In the genomic region with DNA sequence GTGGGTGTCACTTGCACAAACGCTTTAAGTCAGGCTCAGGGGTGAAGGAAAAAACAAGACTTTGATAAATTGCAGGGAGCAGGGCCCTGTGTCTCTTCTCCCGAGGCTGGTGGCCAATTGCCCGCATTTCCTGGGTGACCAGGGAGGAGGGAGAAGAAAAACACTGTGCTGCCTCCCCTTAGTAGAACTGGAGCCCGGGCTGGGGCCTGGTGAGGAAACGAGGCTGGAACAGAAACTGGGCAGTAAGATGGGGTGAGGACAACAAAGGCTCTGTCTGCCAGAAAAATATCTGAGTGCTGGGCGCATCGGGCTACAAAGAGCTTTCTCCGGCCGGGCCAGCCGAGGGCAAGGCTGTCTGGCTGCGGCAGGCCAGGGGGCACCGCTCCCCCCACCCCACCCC, we compare ENCODE assay signal across 8 mouse cellular contexts. TPM values are rescaled to one million over a fixed set of nuclear protein-coding genes. Genes with fewer than 3 reads are reported as not detected.
A peak's percentile ranks its signal among the peaks of the same experiment; 100 is the strongest.
DNase-seq lines count a peak whose midpoint lies in the region; ATAC-seq lines count a peak whose summit lies in the region.

No protein-coding gene starts in this region.

- H3K36me3 ChIP-seq in forebrain, embryonic 11.5 days (ENCODE audit: control insufficient read depth, insufficient read depth, low read length) = no peaks in the 10 kb centered on the region
- no peaks in the 10 kb centered on the region for H3K36me3 ChIP-seq in hindbrain, embryonic 10.5 days
- no peaks in the 10 kb centered on the region for H3K36me3 ChIP-seq in liver, embryonic 16.5 days (ENCODE audit: control insufficient read depth, insufficient read depth)
- H3K36me3 ChIP-seq in neural tube, embryonic 13.5 days = no peaks in the 10 kb centered on the region

- H3K4me3 ChIP-seq in forebrain, embryonic 11.5 days (ENCODE audit: low read depth, low read length) = peak overlapping the region; percentile 28
- peak overlapping the region; percentile 55 for H3K4me3 ChIP-seq in hindbrain, embryonic 10.5 days
- peak overlapping the region; percentile 71 for H3K4me3 ChIP-seq in liver, embryonic 16.5 days (ENCODE audit: low read depth, low read length)
- H3K4me3 ChIP-seq in neural tube, embryonic 13.5 days = peak overlapping the region; percentile 46

- peak overlapping the region; percentile 62 for H3K4me2 ChIP-seq in forebrain, embryonic 11.5 days (ENCODE audit: low read depth, low read length, severe bottlenecking)
- peak overlapping the region; percentile 79 for H3K4me2 ChIP-seq in liver, embryonic 16.5 days (ENCODE audit: low read depth, low read length)
- peak overlapping the region; percentile 70 for H3K4me2 ChIP-seq in neural tube, embryonic 13.5 days

- peaks cover 25% of the 10 kb centered on the region for H3K4me1 ChIP-seq in forebrain, embryonic 11.5 days (replicated peaks; ENCODE audit: control insufficient read depth, insufficient read depth, low read length)
- H3K4me1 ChIP-seq in hindbrain, embryonic 10.5 days (replicated peaks) = peaks cover 66% of the 10 kb centered on the region
- peaks cover 41% of the 10 kb centered on the region for H3K4me1 ChIP-seq in liver, embryonic 16.5 days (ENCODE audit: control insufficient read depth, low read depth, low read length)
- peaks cover 61% of the 10 kb centered on the region for H3K4me1 ChIP-seq in neural tube, embryonic 13.5 days (replicated peaks)

- peak overlapping the region; percentile 100 for H3K27ac ChIP-seq in forebrain, embryonic 11.5 days (ENCODE audit: low read depth, low read length)
- peak overlapping the region; percentile 100 for H3K27ac ChIP-seq in hindbrain, embryonic 10.5 days
- peak overlapping the region; percentile 91 for H3K27ac ChIP-seq in liver, embryonic 16.5 days (ENCODE audit: low read length)
- peak overlapping the region; percentile 98 for H3K27ac ChIP-seq in neural tube, embryonic 13.5 days (replicated peaks)

- ATAC-seq in forebrain, embryonic 11.5 days (replicated peaks; ENCODE audit: low FRiP score) = peak; percentile 68
- ATAC-seq in liver, embryonic 16.5 days (ENCODE audit: low read depth) = peak; percentile 41
- ATAC-seq in neural tube, embryonic 13.5 days (ENCODE audit: low read depth) = peak; percentile 71

- DNase-seq in left cerebral cortex, adult 18-20 months (ENCODE audit: low spot score in 2 of 2) = peak; percentile 50 to 68
- no peak for DNase-seq in left cerebral cortex, postnatal 36 days (ENCODE audit: low spot score in 2 of 2)
- peak; percentile 8 for DNase-seq in T-cell, adult 2 months (ENCODE audit: low spot score)
- no peak for DNase-seq in forebrain, embryonic 11.5 days (ENCODE audit: low spot score)
- no peak for DNase-seq in hindbrain, embryonic 10.5 days (ENCODE audit: low spot score)
- no peak for DNase-seq in natural killer cell, adult 2 months (ENCODE audit: low spot score in 2 of 2)

- H3K9me3 ChIP-seq in forebrain, embryonic 11.5 days (ENCODE audit: control insufficient read depth, low read length) = no peaks in the 10 kb centered on the region
- no peaks in the 10 kb centered on the region for H3K9me3 ChIP-seq in hindbrain, embryonic 10.5 days
- no peaks in the 10 kb centered on the region for H3K9me3 ChIP-seq in liver, embryonic 16.5 days (replicated peaks; ENCODE audit: control insufficient read depth, low read length)
- no peaks in the 10 kb centered on the region for H3K9me3 ChIP-seq in neural tube, embryonic 13.5 days

- no peaks in the 10 kb centered on the region for H3K27me3 ChIP-seq in forebrain, embryonic 11.5 days (ENCODE audit: control insufficient read depth, insufficient read depth, low read length)
- peaks cover 4% of the 10 kb centered on the region; the same call in 1 of the 2 replicates for H3K27me3 ChIP-seq in hindbrain, embryonic 10.5 days (ENCODE audit: insufficient read depth, poor library complexity, severe bottlenecking)
- no peaks in the 10 kb centered on the region for H3K27me3 ChIP-seq in liver, embryonic 16.5 days (ENCODE audit: control insufficient read depth, insufficient read depth, low read depth, low read length)
- H3K27me3 ChIP-seq in neural tube, embryonic 13.5 days = no peaks in the 10 kb centered on the region

- H3K9ac ChIP-seq in forebrain, embryonic 11.5 days (ENCODE audit: low read length) = peak overlapping the region; percentile 76
- peak overlapping the region; percentile 71 for H3K9ac ChIP-seq in liver, embryonic 16.5 days (ENCODE audit: low read depth, low read length)
- H3K9ac ChIP-seq in neural tube, embryonic 13.5 days = peak overlapping the region; percentile 80

- intact Hi-C loops in left cerebral cortex, postnatal 36 days (cut with DNase I) = no loop called here

- 2% methylated on average over 12 of the region's 12 CpGs for WGBS in forebrain, embryonic 11.5 days
- 3% methylated on average over 12 of the region's 12 CpGs for WGBS in hindbrain, embryonic 10.5 days
- WGBS in liver, embryonic 16.5 days (ENCODE audit: insufficient replicate concordance) = 2% methylated on average over 12 of the region's 12 CpGs
- 0% methylated on average over 11 of the region's 12 CpGs for WGBS in neural tube, embryonic 13.5 days

RNA-seq across cellular contexts. Expression of gene Tex44, which starts 7.9 kb away (rescaled TPM):
- not detected for total RNA-seq in left cerebral cortex, adult 18-20 months (2021)
- total RNA-seq in left cerebral cortex, postnatal 36 days (2021) = not detected
- not detected in 2 replicates for polyA plus RNA-seq in forebrain, embryonic 11.5 days (2014; fragmentation: Nextera tagmentation; extraction: Ambion mirVana)
- not detected in 2 replicates for polyA plus RNA-seq in hindbrain, embryonic 10.5 days (2016; fragmentation: Nextera tagmentation; extraction: Ambion mirVana)
- polyA plus RNA-seq in liver, embryonic 16.5 days (2015; fragmentation: Nextera tagmentation; extraction: Ambion mirVana) = not detected in 2 replicates
- polyA plus RNA-seq in neural tube, embryonic 13.5 days (2015; fragmentation: Nextera tagmentation; extraction: Ambion mirVana) = not detected in 2 replicates

RNA-seq across cellular contexts. Expression of gene Nmur1, which starts 8.0 kb away (rescaled TPM):
- not detected for total RNA-seq in left cerebral cortex, adult 18-20 months (2021)
- not detected for total RNA-seq in left cerebral cortex, postnatal 36 days (2021)
- polyA plus RNA-seq in forebrain, embryonic 11.5 days (2014; fragmentation: Nextera tagmentation; extraction: Ambion mirVana) = 0.72 TPM in 1 of 2 replicates, not detected in the other
- polyA plus RNA-seq in hindbrain, embryonic 10.5 days (2016; fragmentation: Nextera tagmentation; extraction: Ambion mirVana) = 0.12 TPM in 1 of 2 replicates, not detected in the other
- polyA plus RNA-seq in liver, embryonic 16.5 days (2015; fragmentation: Nextera tagmentation; extraction: Ambion mirVana) = not detected in 2 replicates
- 0.49 TPM in 1 of 2 replicates, not detected in the other for polyA plus RNA-seq in neural tube, embryonic 13.5 days (2015; fragmentation: Nextera tagmentation; extraction: Ambion mirVana)

Comparison
In these comparisons a context has a peak if more than half of its experiments do, and no peak if none do; other contexts are left out.
1. DNase-seq: peak in left cerebral cortex, adult 18-20 months (2 of 2) and T-cell, adult 2 months (single experiment); none in left cerebral cortex, postnatal 36 days (0 of 2), forebrain, embryonic 11.5 days (single experiment), hindbrain, embryonic 10.5 days (single experiment) and natural killer cell, adult 2 months (0 of 2).
2. Peak in every context shown above with its lines, with median percentiles within 50 percentile points of each other: ATAC-seq, H3K27ac ChIP-seq, H3K4me2 ChIP-seq, H3K4me3 ChIP-seq and H3K9ac ChIP-seq.